Comparison of ENCODE assay signal across 18 mouse cellular contexts in genomic region chr17:89553597-89553996, GRCm38 (mm10).
A peak's percentile ranks its signal among the peaks of the same experiment; 100 is the strongest.
DNase-seq lines count a peak whose midpoint lies in the region; ATAC-seq and TF ChIP-seq lines count a peak whose summit lies in the region.
"Had no signal": no experiment of that assay in that cellular context is flagged by ENCODE, and none has a peak within 500 bp of the region (broad histone marks: within the 10 kb centered on the region; RNA-seq: fewer than 3 reads in every experiment).

No protein-coding gene starts in this region.

- no peak for ATAC-seq in midbrain, postnatal 0 days (ENCODE audit: low FRiP score)
- ATAC-seq in midbrain, embryonic 16.5 days, result no peak; the same call in 1 of the 2 replicates
- peak; percentile 72; the same call in 1 of the 2 replicates for ATAC-seq in hindbrain, embryonic 13.5 days (ENCODE audit: low FRiP score)
- peak; percentile 77 for ATAC-seq in hindbrain, embryonic 16.5 days
- ATAC-seq in neural tube, embryonic 14.5 days (ENCODE audit: low read depth), result peak; percentile 80
- no peak for ATAC-seq in CD4-positive, CD25-positive, alpha-beta regulatory T cell, adult 4 months
- ATAC-seq: forebrain, embryonic 13.5 days had no signal

- no peaks in the 10 kb centered on the region for H3K9me3 ChIP-seq in midbrain, postnatal 0 days (ENCODE audit: low read length)
- H3K9me3 ChIP-seq in midbrain, embryonic 16.5 days (replicated peaks; ENCODE audit: control insufficient read depth, low read length, poor library complexity, severe bottlenecking), result no peaks in the 10 kb centered on the region
- no peaks in the 10 kb centered on the region for H3K9me3 ChIP-seq in hindbrain, embryonic 13.5 days
- H3K9me3 ChIP-seq in hindbrain, embryonic 16.5 days (ENCODE audit: control insufficient read depth, low read length), result no peaks in the 10 kb centered on the region
- no peaks in the 10 kb centered on the region for H3K9me3 ChIP-seq in neural tube, embryonic 14.5 days (ENCODE audit: control insufficient read depth, low read length)
- H3K9me3 ChIP-seq: embryonic facial prominence, embryonic 10.5 days; forebrain, embryonic 13.5 days; G1E; heart, embryonic 13.5 days had no signal

- H3K4me1 ChIP-seq in midbrain, postnatal 0 days (ENCODE audit: insufficient read depth, low read length), result no peaks in the 10 kb centered on the region
- no peaks in the 10 kb centered on the region for H3K4me1 ChIP-seq in midbrain, embryonic 16.5 days (ENCODE audit: control insufficient read depth, insufficient read depth, low read length)
- H3K4me1 ChIP-seq in hindbrain, embryonic 13.5 days (replicated peaks), result peaks cover 12% of the 10 kb centered on the region
- no peaks in the 10 kb centered on the region; the same call in 1 of the 2 replicates for H3K4me1 ChIP-seq in hindbrain, embryonic 16.5 days (ENCODE audit: control insufficient read depth, insufficient read depth, low read depth, low read length)
- peaks cover 3% of the 10 kb centered on the region; the same call in 1 of the 2 replicates for H3K4me1 ChIP-seq in neural tube, embryonic 14.5 days (ENCODE audit: control insufficient read depth, insufficient read depth, low read length)
- H3K4me1 ChIP-seq: embryonic facial prominence, embryonic 10.5 days; forebrain, embryonic 13.5 days; heart, embryonic 13.5 days had no signal

- H3K27me3 ChIP-seq in midbrain, postnatal 0 days (ENCODE audit: insufficient read depth, low read length), result no peaks in the 10 kb centered on the region
- no peaks in the 10 kb centered on the region for H3K27me3 ChIP-seq in midbrain, embryonic 16.5 days (ENCODE audit: control insufficient read depth, insufficient read depth, low read depth, low read length)
- no peaks in the 10 kb centered on the region for H3K27me3 ChIP-seq in hindbrain, embryonic 13.5 days
- H3K27me3 ChIP-seq in hindbrain, embryonic 16.5 days (replicated peaks; ENCODE audit: control insufficient read depth, insufficient read depth, low read length), result no peaks in the 10 kb centered on the region
- H3K27me3 ChIP-seq in neural tube, embryonic 14.5 days (ENCODE audit: control insufficient read depth, insufficient read depth, low read length), result no peaks in the 10 kb centered on the region
- H3K27me3 ChIP-seq: forebrain, embryonic 13.5 days; heart, embryonic 13.5 days had no signal

- no peak overlapping the region for H3K9ac ChIP-seq in midbrain, postnatal 0 days (replicated peaks; ENCODE audit: low read length, poor library complexity, severe bottlenecking)
- no peak overlapping the region for H3K9ac ChIP-seq in midbrain, embryonic 16.5 days (ENCODE audit: low read depth, low read length)
- H3K9ac ChIP-seq in hindbrain, embryonic 13.5 days, result no peak overlapping the region
- H3K9ac ChIP-seq in hindbrain, embryonic 16.5 days (ENCODE audit: low read depth, low read length), result no peak overlapping the region
- H3K9ac ChIP-seq in neural tube, embryonic 14.5 days (replicated peaks; ENCODE audit: low read depth, low read length), result no peak overlapping the region
- H3K9ac ChIP-seq: forebrain, embryonic 13.5 days; heart, embryonic 13.5 days had no signal

- H3K36me3 ChIP-seq in midbrain, postnatal 0 days (ENCODE audit: insufficient read depth, low read length), result no peaks in the 10 kb centered on the region
- no peaks in the 10 kb centered on the region for H3K36me3 ChIP-seq in midbrain, embryonic 16.5 days (ENCODE audit: control insufficient read depth, insufficient read depth, low read length)
- H3K36me3 ChIP-seq in hindbrain, embryonic 13.5 days, result no peaks in the 10 kb centered on the region
- H3K36me3 ChIP-seq in hindbrain, embryonic 16.5 days (ENCODE audit: control insufficient read depth, insufficient read depth, low read length), result no peaks in the 10 kb centered on the region
- H3K36me3 ChIP-seq in neural tube, embryonic 14.5 days (ENCODE audit: control insufficient read depth, insufficient read depth, low read length), result no peaks in the 10 kb centered on the region
- H3K36me3 ChIP-seq: embryonic facial prominence, embryonic 10.5 days; G1E; heart, embryonic 13.5 days had no signal

- H3K4me3 ChIP-seq in midbrain, postnatal 0 days (ENCODE audit: low read depth, low read length), result no peak overlapping the region
- H3K4me3 ChIP-seq in midbrain, embryonic 16.5 days (ENCODE audit: low read depth, low read length), result no peak overlapping the region
- H3K4me3 ChIP-seq in hindbrain, embryonic 13.5 days, result no peak overlapping the region
- no peak overlapping the region for H3K4me3 ChIP-seq in hindbrain, embryonic 16.5 days (ENCODE audit: low read length)
- H3K4me3 ChIP-seq in neural tube, embryonic 14.5 days (ENCODE audit: low read depth, low read length), result no peak overlapping the region
- H3K4me3 ChIP-seq: embryonic facial prominence, embryonic 10.5 days; forebrain, embryonic 13.5 days; heart, embryonic 13.5 days had no signal

- WGBS in midbrain, postnatal 0 days, result 44% methylated on average over 3 of the region's 3 CpGs
- 47% methylated on average over 3 of the region's 3 CpGs for WGBS in midbrain, embryonic 16.5 days
- WGBS in hindbrain, embryonic 13.5 days, result 35% methylated on average over 3 of the region's 3 CpGs
- 41% methylated on average over 3 of the region's 3 CpGs for WGBS in hindbrain, embryonic 16.5 days
- WGBS in neural tube, embryonic 14.5 days, result 23% methylated on average over 3 of the region's 3 CpGs

- H3K4me2 ChIP-seq in midbrain, postnatal 0 days (ENCODE audit: low read depth, low read length, poor library complexity, severe bottlenecking), result no peak overlapping the region
- no peak overlapping the region for H3K4me2 ChIP-seq in midbrain, embryonic 16.5 days (ENCODE audit: low read length)
- H3K4me2 ChIP-seq in hindbrain, embryonic 13.5 days, result no peak overlapping the region
- no peak overlapping the region for H3K4me2 ChIP-seq in hindbrain, embryonic 16.5 days (ENCODE audit: low read length)
- H3K4me2 ChIP-seq in neural tube, embryonic 14.5 days (ENCODE audit: low read depth, low read length), result no peak overlapping the region
- H3K4me2 ChIP-seq: forebrain, embryonic 13.5 days; heart, embryonic 13.5 days had no signal

- no peak overlapping the region for H3K27ac ChIP-seq in midbrain, postnatal 0 days (ENCODE audit: low read depth, low read length)
- H3K27ac ChIP-seq in midbrain, embryonic 16.5 days (ENCODE audit: low read length), result no peak overlapping the region
- 0 out of 2 replicates have a peak overlapping the region, but pooled peaks have one; percentile 30 for H3K27ac ChIP-seq in hindbrain, embryonic 13.5 days
- no peak overlapping the region for H3K27ac ChIP-seq in hindbrain, embryonic 16.5 days (ENCODE audit: low read depth, low read length)
- H3K27ac ChIP-seq in neural tube, embryonic 14.5 days (ENCODE audit: low read depth, low read length), result no peak overlapping the region
- H3K27ac ChIP-seq: embryonic facial prominence, embryonic 10.5 days; forebrain, embryonic 13.5 days; heart, embryonic 13.5 days had no signal

- no peak for TF ChIP-seq CTCF in midbrain, postnatal 0 days (IDR thresholded peaks at IDR 0.05)

- DNase-seq in midbrain, postnatal 0 days (ENCODE audit: low spot score), result peak; percentile 24
- no peak for DNase-seq in kidney, postnatal 10 days
- no peak for DNase-seq in MN1 (ENCODE audit: low spot score)
- DNase-seq: adrenal gland, postnatal 14 days; cerebellum, adult 18-20 months; cerebellum, adult 9-11 months; gastrocnemius, postnatal 36 days; heart, adult 11 months; heart, postnatal 36 days had no signal

Comparison
In these comparisons a context has a peak if more than half of its experiments do, and no peak if none do; other contexts are left out.
1. ATAC-seq: peak in hindbrain, embryonic 13.5 days (single experiment), hindbrain, embryonic 16.5 days (single experiment) and neural tube, embryonic 14.5 days (single experiment); none in midbrain, postnatal 0 days (single experiment), midbrain, embryonic 16.5 days (single experiment) and CD4-positive, CD25-positive, alpha-beta regulatory T cell, adult 4 months (single experiment).